Mouse (Mus musculus) megakaryocyte, adult 5-6 weeks (primary cell): ENCODE data around the gene Fut8. TPM values are rescaled to one million over a fixed set of nuclear protein-coding genes. Genes with fewer than 3 reads are reported as not detected.

Source experiments
- ATAC-seq: 2 replicates; pipeline ENCODE4 v1.8.0; 2016; ENCODE audit warnings: mild to moderate bottlenecking, inconsistent platforms; ENCODE audit not compliant: poor library complexity, severe bottlenecking
- total RNA-seq, 2 experiments: library from RNA; stranded (forward) in 1 of 2; stranded (reverse) in 1 of 2; fragments of 153-499, 151-499 nt in 1 of 2; fragments of 221-1000, 200-1000 nt in 1 of 2; gene quantifications; 2 replicates each; pipeline versions ENCODE4 v1.2.3 to v1.2.4; 2015 to 2017

Fut8 gene
- total RNA-seq (2015): 48.3 and 53.9 TPM in 2 replicates
- total RNA-seq (2017): 44.6 and 46.2 TPM in 2 replicates

DNA sequence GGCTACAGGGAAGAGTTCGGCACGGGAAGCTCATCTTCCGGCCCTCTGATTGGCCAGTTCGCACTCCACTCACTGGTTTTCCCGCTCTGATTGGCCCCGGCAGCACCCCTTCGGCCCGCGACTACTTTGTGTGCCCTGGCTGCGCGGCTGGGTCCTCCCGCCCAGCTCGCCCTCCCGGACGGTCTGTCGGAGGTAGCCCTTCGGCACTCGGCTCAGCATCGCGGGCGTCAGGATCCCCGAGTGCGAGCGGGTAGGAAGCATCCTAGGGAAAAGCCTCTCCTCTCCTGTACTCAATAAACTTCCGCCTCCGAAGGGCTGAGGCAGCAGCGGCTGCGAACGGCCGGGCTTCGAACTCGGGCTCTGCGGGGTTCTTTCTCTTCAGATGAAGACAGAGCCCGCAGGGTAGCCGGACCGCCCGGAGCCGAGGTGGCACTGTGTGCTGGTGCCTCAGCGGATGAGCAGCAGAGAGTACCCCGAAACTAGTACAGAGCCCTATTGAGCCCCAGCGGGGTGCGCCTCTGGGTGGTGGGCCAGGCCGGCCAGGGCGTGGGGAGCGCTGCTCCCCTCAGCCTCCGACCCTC lies at the start of gene Fut8:
Gene Fut8 (plus strand): TSS at position 176 of the 581 bp plus-strand sequence.
- peak; percentile 80 for ATAC-seq

- no peak for ATAC-seq
Observed at GRCm38 (mm10) chr12:77189161-77189560, 48.8 kb upstream of the Fut8 start.

- no peak for ATAC-seq
Observed at GRCm38 (mm10) chr12:77189933-77190446, 47.9 kb upstream of the Fut8 start.

- no peak for ATAC-seq
Observed at GRCm38 (mm10) chr12:77191478-77192271, 46.2 kb upstream of the Fut8 start.

GRCm38 (mm10) chr12:77192714-77193113 lies 45.2 kb upstream of the Fut8 start:
- ATAC-seq: no peak

GRCm38 (mm10) chr12:77193225-77193716 lies 44.7 kb upstream of the Fut8 start:
- ATAC-seq: 0 out of 2 replicates have a peak, but pooled peaks have one; percentile 25

GRCm38 (mm10) chr12:77195044-77195443 lies 42.9 kb upstream of the Fut8 start:
- ATAC-seq: no peak

DNA sequence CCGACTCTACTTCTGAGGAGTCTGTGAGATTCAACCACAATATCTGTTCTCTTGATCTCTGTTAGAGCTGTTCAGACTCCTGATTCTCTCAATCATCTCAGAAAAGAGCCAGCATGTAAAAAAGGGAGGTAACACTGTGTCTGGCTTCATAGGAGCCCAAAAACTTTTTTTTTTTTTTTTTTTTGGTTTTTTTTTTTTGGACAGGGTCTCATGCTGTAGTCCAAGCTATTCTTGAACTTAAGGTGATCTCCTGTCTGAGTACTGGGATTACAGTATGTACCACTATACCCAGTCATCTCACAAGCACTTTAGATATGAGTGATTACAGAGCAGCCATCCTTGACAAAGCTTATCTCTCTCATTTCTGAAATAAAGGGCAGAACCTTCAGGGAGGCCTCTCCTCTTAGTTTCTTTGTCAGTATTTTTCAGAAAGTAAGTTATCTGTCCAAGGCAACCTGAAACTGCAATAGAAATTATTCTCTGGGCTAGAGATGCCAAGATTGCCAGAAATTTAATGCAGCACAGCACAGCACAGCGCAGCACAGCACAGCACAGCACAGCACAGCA lies 41.3 kb upstream of the Fut8 start:
- no peak for ATAC-seq

DNA sequence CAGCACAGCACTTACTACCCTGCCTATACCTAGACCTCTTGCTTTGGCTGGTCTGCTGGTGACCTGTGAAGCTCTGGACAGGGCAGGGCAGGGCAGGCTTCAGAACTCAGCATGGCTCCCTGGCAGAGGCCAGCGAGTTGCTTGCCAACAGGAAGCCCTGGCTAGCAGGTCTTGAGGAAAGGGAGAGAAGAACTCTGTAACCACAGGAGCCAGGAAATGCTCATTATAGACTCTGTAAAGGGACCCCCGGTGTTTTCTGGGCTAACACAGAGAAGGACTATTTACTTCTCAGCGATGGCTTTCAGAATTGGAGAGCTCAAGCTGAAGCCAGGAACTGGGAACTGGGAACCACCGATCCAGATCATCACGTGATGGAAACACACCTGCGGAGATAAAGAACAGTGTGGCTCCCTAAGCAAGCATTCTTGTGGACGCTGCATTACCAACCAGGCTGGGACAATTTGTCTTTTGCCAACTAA lies 40.8 kb upstream of the Fut8 start:
- ATAC-seq: 0 out of 2 replicates have a peak, but pooled peaks have one; percentile 9

DNA sequence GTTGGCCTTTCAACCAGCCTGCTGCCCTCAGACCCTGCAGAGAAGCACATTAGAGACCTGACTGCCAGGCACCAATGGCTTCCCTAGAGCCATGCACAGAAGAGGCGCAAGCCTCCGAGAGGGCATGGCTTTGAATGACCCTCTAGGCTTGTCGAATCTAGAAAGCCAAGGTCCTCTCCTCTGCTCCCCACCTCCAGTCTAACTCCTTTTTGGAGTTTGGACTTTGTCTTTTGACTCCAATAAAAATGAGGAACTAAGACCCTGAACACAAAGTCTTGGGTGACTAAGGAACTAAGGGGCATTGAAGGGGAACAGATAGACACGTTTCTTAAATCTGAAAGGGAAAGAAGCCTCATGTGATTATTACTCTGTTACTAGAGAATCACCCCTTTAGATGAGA lies 39.7 kb upstream of the Fut8 start:
- peak; percentile 65 for ATAC-seq

DNA sequence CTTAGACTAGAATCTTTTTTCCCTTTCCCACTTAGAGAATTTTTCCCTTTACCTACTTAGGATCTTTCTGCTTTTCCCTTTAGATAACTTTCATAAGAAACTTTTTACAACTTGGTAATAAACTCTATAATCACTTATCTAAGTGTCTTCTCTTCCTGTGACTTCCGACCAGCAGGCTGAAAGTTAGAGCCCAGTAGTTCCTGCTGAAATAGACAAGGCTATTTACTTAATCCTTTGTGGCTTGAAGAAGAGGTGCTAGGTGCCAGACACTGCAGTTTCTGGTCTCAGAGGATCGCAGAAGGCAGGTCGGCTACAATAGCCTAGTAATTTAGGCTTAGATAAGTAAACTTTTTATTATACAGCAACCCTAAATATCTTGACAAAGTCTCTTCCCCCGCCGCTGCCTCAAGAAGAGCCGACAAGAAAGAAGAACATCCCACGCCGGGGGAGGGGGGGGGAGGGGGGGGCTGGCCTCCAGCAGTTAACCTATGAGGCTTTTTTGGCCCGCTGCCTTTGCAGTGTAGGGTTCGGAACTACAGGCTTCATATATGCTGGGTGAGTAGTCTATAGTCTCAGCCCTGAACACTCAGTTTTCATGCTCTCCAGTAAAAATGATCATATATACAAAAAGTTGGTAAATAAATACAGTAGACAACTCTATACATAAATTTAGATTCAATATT lies 36.3 kb upstream of the Fut8 start:
- ATAC-seq: peak; percentile 43; the same call in 1 of the 2 replicates

DNA sequence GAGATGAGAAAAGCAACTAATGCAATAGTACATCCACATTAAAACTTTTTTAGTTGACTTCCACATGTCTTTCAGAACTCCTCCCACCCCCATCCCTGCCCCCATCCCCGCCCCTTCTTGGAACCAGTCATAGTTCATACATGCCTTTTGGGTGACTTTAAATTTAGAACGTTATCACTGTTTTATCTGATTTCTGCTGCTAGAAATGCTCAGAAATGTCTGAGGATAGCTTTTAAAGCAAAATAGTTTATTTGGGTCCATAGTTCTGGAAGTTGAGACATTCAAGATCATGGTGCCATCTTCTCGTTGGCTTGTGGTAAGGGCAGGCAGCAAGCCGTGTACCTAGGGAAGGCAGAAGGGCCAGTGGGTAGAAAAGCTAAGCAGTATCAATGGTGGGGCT lies 34.8 kb upstream of the Fut8 start:
- no peak for ATAC-seq

DNA sequence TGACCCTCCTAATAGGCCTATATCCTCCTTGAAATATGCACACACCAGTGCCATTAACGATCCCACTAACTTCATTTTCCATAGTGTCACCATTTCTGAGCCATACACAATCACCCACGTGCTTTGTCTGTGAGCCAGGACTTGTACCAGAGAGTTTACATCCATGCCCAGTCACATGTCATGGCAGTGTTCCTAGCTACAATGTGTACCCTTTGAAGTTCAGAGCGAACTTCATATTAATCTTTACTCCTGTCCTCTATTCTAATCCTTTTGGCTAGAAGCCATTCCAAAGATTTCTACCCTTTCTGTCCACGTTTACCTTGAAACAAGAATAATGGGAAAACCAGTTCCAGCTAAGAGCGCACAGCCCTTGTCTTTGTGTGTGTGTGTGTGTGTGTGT lies 31.1 kb upstream of the Fut8 start:
- ATAC-seq: no peak

DNA sequence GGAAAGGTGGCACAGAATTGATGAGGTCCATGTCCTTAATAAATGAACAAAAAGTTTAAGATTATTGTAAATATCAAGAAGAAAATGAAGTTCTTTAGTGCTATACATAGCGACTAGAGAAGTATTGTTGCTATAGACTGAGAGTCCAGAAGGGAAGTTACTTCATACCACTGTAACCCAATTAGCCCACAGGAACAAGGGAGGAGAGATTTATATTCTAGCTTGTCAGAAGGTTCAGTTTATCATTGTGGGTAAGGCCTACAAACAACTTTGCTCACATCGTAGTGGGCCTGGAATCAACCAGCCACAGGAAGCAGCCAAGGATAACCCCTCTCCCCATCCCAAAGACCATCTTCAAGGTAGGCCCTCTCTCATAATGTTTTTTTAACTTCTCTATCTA lies 29.9 kb upstream of the Fut8 start:
- ATAC-seq: peak; percentile 73

DNA sequence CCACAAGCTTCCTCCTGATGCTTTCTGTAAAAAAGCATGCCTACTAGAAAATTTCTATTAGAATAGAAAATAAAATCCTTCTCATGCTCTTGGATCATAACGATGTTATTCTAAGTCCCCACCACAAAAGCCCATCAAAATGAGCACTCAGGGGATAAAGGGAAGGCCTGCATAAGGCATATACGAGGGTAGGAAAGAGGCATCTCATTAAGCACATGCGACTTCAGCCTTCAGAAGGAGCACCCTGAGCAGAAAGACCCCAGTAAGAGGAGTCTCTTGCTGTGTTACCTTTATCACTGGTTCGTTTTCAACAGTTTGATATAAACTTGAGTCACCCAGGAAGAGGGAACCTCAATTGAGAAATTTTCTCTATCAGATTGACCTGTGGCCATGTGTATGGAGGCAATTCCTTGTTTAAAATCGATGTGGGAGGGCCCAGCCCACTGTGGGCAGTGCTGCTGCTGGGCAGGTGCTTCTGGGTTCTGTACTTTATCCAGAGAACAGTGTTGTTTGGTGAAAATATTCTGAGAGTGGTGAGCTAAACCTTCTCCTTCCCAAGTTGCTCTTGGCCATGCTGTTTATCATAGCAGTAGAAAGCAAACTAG lies 29.2 kb upstream of the Fut8 start:
- ATAC-seq: no peak

DNA sequence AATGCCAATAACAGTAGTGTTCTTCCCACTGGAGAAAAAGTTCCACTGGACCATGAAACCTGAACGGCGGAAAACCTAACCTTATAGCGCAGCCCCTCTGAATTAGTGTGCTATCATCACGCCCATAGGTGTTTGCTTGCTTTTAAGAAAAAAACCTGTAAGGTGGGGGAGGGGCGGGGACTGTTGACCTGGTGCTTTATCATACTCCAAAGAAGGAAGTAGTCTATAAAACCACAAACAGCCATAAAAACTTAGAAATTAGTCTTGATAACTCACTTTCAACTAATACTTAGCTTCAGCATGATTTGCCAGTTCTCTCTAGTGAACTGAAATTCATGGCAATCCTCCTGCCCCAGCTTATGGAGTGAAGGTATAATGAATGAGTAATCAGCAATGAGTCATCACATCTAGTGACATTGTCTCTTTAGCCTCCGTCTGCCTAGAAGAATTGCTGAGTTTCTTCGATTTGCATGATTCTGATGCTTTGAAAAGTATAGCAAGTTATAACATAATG lies 26.2 kb upstream of the Fut8 start:
- ATAC-seq: no peak

DNA sequence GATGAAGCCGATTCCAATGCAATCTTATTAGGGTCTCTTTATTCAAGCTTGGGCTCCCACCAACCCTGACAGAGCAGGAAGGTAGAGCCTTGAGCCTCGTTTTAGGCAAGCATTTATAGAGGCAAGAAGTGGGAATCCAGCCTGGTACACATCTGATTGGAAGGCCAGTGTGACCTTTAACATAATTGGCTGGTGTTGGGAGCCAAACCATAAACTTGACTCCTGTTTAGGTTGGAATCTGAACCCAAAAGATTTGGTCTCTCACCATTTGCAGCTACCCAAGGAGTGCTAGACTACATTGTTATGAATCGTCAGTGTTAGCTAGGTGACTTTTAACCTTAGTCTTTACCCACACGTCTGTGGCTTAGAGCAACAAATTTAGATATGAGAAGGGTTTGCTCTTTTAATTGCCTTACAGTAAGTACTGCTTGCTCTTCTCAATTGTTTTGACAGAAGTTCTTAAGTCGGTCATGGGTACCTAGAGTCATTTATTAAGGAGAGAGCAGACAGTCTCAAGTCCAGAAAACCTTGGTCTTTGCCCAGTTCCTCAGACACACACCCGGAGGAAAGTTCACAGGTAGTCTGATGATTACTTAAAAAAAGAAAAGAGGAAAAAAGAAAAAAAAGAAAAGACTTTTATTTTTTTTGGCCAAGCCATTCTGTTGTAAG lies 23.9 kb upstream of the Fut8 start:
- no peak for ATAC-seq

DNA sequence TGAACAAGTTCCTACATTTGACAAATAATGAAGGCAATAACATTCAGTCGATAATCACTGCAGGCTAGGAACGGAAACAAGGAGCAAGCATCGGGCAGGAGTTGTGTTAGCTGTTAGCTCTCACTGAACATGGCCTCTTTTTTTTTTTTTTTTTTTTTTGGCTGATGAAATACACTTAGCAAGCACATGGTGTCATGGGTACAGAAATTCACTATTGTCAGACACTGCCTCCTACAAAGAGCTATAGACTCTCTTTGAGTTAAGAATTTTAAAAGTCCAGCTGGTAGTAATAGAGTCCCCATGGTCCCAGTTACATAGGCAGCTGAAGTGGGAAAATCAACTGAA lies 23.4 kb upstream of the Fut8 start:
- no peak for ATAC-seq

DNA sequence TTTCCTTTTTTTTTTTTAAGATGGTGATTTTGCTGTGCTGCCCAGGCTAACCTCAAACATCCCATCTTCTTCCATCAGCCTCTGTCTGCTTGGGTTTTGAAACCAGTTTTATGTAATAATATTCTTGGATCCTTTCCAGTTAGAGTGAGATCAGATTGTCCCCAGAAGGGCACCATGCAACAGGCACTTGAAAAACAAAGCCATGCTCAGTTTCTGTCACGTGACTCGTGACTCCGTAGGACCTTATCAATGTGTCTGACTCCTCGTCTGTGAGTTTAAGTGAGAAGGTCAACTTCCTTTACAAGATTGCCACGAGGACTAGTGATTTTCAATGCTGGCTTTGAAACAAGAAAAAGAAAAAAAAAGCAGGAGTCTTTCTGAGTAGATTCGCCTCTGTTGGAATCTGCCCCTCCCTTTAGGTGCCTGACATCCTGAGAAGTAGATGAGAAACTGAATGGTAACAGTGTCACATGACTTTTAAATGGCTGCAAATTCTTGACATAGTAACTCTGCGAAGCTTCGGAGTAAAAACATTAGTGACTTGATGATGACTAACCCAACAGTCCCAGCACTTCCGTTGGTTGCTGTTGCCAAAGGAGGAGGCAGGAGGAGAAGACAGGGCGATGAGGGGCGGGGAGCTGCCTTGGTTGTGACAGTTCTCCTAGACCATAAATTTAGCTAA lies 21.3 kb upstream of the Fut8 start:
- ATAC-seq: peak; percentile 53
